Mouse (Mus musculus) myocyte (in vitro differentiated cells): Measurements from ENCODE around the gene Tax1bp1.

ENCODE experiments used
- CEBPB ChIP-seq: IDR thresholded peaks from 2 replicates; pipeline ENCODE4 v1.6.1; 2011; ENCODE audit warnings: mild to moderate bottlenecking, moderate library complexity; ENCODE audit not compliant: poor library complexity, insufficient read depth, severe bottlenecking
- E2F4 ChIP-seq: IDR thresholded peaks from one replicate; pipeline ENCODE4 v1.6.1; 2011; ENCODE audit warnings: mild to moderate bottlenecking, control low read depth, moderate library complexity; ENCODE audit not compliant: insufficient read depth
- MAX ChIP-seq: IDR thresholded peaks from one replicate; pipeline ENCODE4 v1.6.1; 2011; ENCODE audit warnings: low read depth, mild to moderate bottlenecking, control low read depth
- MYOD1 ChIP-seq, 3 experiments: IDR thresholded peaks; one replicate each; pipeline ENCODE4 v1.6.1; 2011; ENCODE audit warnings: control low read depth in 2 of 3, low read depth in 2 of 3, mild to moderate bottlenecking in 2 of 3, moderate library complexity in 1 of 3; ENCODE audit not compliant: insufficient read length in 2 of 3, control insufficient read depth in 1 of 3
- MYOG ChIP-seq, 3 experiments: IDR thresholded peaks; one replicate each; pipeline ENCODE4 v1.6.1; 2011; ENCODE audit warnings: control low read depth in 2 of 3, low read depth in 2 of 3, mild to moderate bottlenecking in 2 of 3; ENCODE audit not compliant: insufficient read length in 2 of 3, control insufficient read depth in 1 of 3, insufficient read depth in 1 of 3
- POLR2A ChIP-seq: IDR thresholded peaks from one replicate; pipeline ENCODE4 v1.6.1; 2011; ENCODE audit warnings: low read depth, mild to moderate bottlenecking, control low read depth, moderate library complexity; ENCODE audit not compliant: insufficient read length
- POLR2AphosphoS2 ChIP-seq: IDR thresholded peaks from one replicate; pipeline ENCODE4 v1.6.1; 2011; ENCODE audit warnings: low read depth, control low read depth; ENCODE audit not compliant: insufficient read length
- REST ChIP-seq: IDR thresholded peaks from one replicate; pipeline ENCODE4 v1.6.1; 2011; ENCODE audit warnings: mild to moderate bottlenecking, control low read depth, moderate library complexity; ENCODE audit not compliant: insufficient read depth, insufficient read length
- TCF12 ChIP-seq: IDR thresholded peaks from one replicate; pipeline ENCODE4 v1.6.1; 2011; ENCODE audit warnings: mild to moderate bottlenecking, control low read depth; ENCODE audit not compliant: poor library complexity, insufficient read depth, severe bottlenecking
- USF1 ChIP-seq: IDR thresholded peaks from one replicate; pipeline ENCODE4 v1.6.1; 2011; ENCODE audit warnings: low read depth, mild to moderate bottlenecking, control low read depth, moderate library complexity

GRCm38 (mm10) chr6:52705280-52705679 lies 8.2 kb upstream of the Tax1bp1 start:
- TF ChIP-seq POLR2A: no peak
- no peak for TF ChIP-seq MYOD1 (IDR thresholded peaks at IDR 0.05; ENCODE audit: control insufficient read depth in 1 of 3, insufficient read length in 2 of 3, low read depth in 2 of 3)
- no peak for TF ChIP-seq MYOG (IDR thresholded peaks at IDR 0.05; ENCODE audit: control insufficient read depth in 1 of 3, insufficient read depth in 1 of 3, insufficient read length in 2 of 3, low read depth in 2 of 3)
- TF ChIP-seq USF1: no peak
- TF ChIP-seq MAX: no peak
- TF ChIP-seq TCF12: no peak
- TF ChIP-seq E2F4: no peak
- no peak for TF ChIP-seq REST
- TF ChIP-seq POLR2AphosphoS2: no peak
- TF ChIP-seq CEBPB: no peak
